Mouse (Mus musculus): Measurements from ENCODE around the gene Gm28043. TPM values are rescaled to one million over a fixed set of nuclear protein-coding genes. Genes with fewer than 3 reads are reported as not detected.
"Not testable (repeated sequence)": the region's sequence is repeated elsewhere in the genome, so short reads cannot be mapped to it uniquely, and the experiment has no call there.

Gene Gm28043
- polyA plus RNA-seq, 1 experiment from 2014 or later = 2.2 TPM

DNA sequence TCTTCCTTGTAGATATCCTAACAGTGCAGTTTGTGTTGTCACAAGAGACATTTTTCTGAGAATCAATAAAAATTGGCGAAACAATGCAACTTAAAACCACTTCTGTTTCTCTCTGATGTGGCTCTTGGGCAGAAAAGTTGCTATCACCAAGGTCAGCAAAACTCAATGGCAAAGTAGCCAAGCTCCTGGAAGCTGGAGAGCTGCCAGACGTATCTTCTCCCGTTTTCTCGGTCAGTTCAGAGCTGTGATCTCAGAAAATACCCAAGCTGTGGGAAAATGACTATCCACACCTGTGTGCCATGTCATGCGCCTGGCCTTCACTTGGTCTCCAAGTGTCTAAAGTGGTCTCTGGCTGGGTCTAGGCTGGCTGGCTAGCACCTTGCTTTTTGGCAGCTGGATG lies 91.2 kb downstream of the Gm28043 start:
- Histone ChIP-seq H3K4me3 (no peak overlapping the region), H3K9ac (no peak overlapping the region), H3K27me3 (replicated peaks) (no peaks in the 10 kb centered on the region), H3K9me3 (no peaks in the 10 kb centered on the region), H3K36me3 (replicated peaks) (0 out of 2 replicates have a peak, but pooled peaks cover 3% of the 10 kb centered on the region), H3K4me1 (peaks cover 59% of the 10 kb centered on the region), H3K4me2 (no peak overlapping the region), H3K27ac (no peak overlapping the region)
- no peak for ATAC-seq (replicated peaks)
- WGBS = 85% methylated on average over 5 of the region's 5 CpGs

GRCm38 (mm10) chr17:29706981-29707545 lies 92.4 kb downstream of the Gm28043 start:
- Histone ChIP-seq H3K4me1 (peaks cover 70% of the 10 kb centered on the region), H3K27me3 (replicated peaks) (no peaks in the 10 kb centered on the region), H3K4me3 (no peak overlapping the region), H3K9ac (no peak overlapping the region), H3K36me3 (replicated peaks) (0 out of 2 replicates have a peak, but pooled peaks cover 3% of the 10 kb centered on the region), H3K4me2 (no peak overlapping the region), H3K9me3 (no peaks in the 10 kb centered on the region), H3K27ac (peak overlapping the region; percentile 39)
- 39% methylated on average over 5 of the region's 5 CpGs for WGBS
- ATAC-seq (replicated peaks) = no peak

- Histone ChIP-seq H3K9me3 (no peaks in the 10 kb centered on the region), H3K27ac (no peak overlapping the region), H3K36me3 (replicated peaks) (0 out of 2 replicates have a peak, but pooled peaks cover 3% of the 10 kb centered on the region), H3K4me2 (no peak overlapping the region), H3K4me1 (peaks cover 65% of the 10 kb centered on the region), H3K9ac (no peak overlapping the region), H3K4me3 (no peak overlapping the region), H3K27me3 (replicated peaks) (no peaks in the 10 kb centered on the region)
- ATAC-seq (replicated peaks) = no peak
- 78% methylated on average over 5 of the region's 5 CpGs for WGBS
Observed at GRCm38 (mm10) chr17:29708783-29709182, 94.1 kb downstream of the Gm28043 start.

DNA sequence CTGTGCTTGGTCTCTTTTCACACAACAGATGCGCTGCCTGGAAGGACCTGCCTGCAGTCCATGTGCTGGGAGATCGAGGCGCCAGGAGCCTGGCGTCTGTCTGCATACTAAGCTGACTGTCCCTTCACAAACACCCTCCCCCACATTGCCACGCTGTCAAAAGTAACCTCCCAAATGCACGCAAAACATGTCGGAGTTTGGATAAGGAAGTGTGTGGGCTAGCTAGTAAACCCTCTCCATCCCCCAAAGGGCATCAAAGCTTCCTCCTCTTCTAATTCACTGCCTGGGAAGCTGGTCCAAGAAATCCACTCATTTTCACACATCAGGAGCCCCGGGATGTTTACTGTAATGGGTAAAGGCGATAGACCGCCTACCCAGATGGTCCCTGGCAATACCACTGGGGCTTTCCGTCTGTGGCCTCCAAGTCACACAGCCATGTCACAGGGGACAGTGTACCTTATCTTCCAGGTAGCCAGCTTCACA lies 95.9 kb downstream of the Gm28043 start:
- Histone ChIP-seq H3K27ac (peak overlapping the region; percentile 72), H3K4me1 (peaks cover 62% of the 10 kb centered on the region), H3K9ac (no peak overlapping the region), H3K36me3 (replicated peaks) (no peaks in the 10 kb centered on the region), H3K4me3 (no peak overlapping the region), H3K9me3 (no peaks in the 10 kb centered on the region), H3K4me2 (no peak overlapping the region), H3K27me3 (replicated peaks) (no peaks in the 10 kb centered on the region)
- 64% methylated on average over 11 of the region's 11 CpGs for WGBS
- ATAC-seq (replicated peaks) = no peak

GRCm38 (mm10) chr17:29711076-29711744 lies 96.5 kb downstream of the Gm28043 start:
- Histone ChIP-seq H3K36me3 (replicated peaks) (no peaks in the 10 kb centered on the region), H3K4me2 (no peak overlapping the region), H3K4me1 (peaks cover 67% of the 10 kb centered on the region), H3K4me3 (no peak overlapping the region), H3K27me3 (replicated peaks) (no peaks in the 10 kb centered on the region), H3K27ac (peak overlapping the region; percentile 72), H3K9ac (no peak overlapping the region), H3K9me3 (no peaks in the 10 kb centered on the region)
- WGBS = 55% methylated on average over 19 of the region's 19 CpGs
- ATAC-seq (replicated peaks) = no peak

GRCm38 (mm10) chr17:29711745-29712431 lies 97.2 kb downstream of the Gm28043 start:
- no peak overlapping the region for H3K4me2 ChIP-seq
- peak overlapping the region; percentile 39 for H3K27ac ChIP-seq
- H3K4me1 ChIP-seq = peaks cover 64% of the 10 kb centered on the region
- no peaks in the 10 kb centered on the region for H3K9me3 ChIP-seq
- H3K36me3 ChIP-seq (replicated peaks) = no peaks in the 10 kb centered on the region
- no peak for ATAC-seq (replicated peaks)
- no peak overlapping the region for H3K9ac ChIP-seq
- H3K27me3 ChIP-seq (replicated peaks) = no peaks in the 10 kb centered on the region
- no peak overlapping the region for H3K4me3 ChIP-seq
- 78% methylated on average over 8 of the region's 8 CpGs for WGBS

DNA sequence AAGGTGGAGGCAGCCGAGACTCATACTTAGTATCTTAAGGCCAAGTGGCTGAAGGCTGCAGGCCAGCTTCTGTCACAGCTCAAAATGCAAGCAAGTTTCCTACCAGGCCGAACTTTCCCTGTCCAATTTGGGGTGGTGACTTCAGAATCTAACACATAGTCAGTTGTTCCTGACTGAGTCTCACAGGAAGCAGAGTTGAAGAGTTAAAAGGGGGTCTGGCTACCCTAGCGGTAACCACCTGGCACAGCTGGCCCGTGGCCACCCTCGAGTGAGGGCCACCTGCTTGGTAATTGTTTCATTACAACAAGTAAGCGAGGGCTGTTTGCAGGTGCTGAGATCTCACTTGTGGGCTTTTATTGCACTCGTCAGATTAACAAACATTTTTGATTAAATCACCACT lies 97.9 kb downstream of the Gm28043 start:
- no peak overlapping the region for H3K27ac ChIP-seq
- no peak overlapping the region for H3K4me2 ChIP-seq
- no peaks in the 10 kb centered on the region for H3K27me3 ChIP-seq (replicated peaks)
- H3K4me1 ChIP-seq = peaks cover 62% of the 10 kb centered on the region
- no peak for ATAC-seq (replicated peaks)
- H3K36me3 ChIP-seq (replicated peaks) = no peaks in the 10 kb centered on the region
- H3K9ac ChIP-seq = no peak overlapping the region
- H3K4me3 ChIP-seq = no peak overlapping the region
- no peaks in the 10 kb centered on the region for H3K9me3 ChIP-seq
- 73% methylated on average over 7 of the region's 7 CpGs for WGBS

DNA sequence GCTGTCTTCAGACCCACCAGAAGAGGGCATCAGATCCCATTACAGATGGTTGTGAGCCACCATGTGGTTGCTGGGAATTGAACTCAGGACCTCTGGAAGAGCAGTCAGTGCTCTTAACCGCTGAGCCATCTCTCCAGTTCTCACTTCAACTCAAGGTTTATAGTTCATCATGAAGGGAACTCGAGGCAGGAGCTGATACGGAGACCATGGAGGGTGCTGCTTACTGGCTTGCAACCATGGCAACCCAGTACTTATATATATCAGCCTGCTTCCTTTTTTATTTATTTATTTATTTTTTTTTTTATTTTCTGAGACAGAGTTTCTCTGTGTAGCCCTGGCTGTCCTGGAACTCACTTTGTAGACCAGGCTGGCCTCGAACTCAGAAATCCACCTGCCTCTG lies 99.1 kb downstream of the Gm28043 start:
- not testable (repeated sequence) for H3K9me3 ChIP-seq; ATAC-seq (replicated peaks); H3K9ac ChIP-seq; H3K4me2 ChIP-seq; H3K27me3 ChIP-seq (replicated peaks); H3K36me3 ChIP-seq (replicated peaks); H3K27ac ChIP-seq; H3K4me3 ChIP-seq
- H3K4me1 ChIP-seq = peaks cover 50% of the 10 kb centered on the region
- 95% methylated on average over 4 of the region's 4 CpGs for WGBS

DNA sequence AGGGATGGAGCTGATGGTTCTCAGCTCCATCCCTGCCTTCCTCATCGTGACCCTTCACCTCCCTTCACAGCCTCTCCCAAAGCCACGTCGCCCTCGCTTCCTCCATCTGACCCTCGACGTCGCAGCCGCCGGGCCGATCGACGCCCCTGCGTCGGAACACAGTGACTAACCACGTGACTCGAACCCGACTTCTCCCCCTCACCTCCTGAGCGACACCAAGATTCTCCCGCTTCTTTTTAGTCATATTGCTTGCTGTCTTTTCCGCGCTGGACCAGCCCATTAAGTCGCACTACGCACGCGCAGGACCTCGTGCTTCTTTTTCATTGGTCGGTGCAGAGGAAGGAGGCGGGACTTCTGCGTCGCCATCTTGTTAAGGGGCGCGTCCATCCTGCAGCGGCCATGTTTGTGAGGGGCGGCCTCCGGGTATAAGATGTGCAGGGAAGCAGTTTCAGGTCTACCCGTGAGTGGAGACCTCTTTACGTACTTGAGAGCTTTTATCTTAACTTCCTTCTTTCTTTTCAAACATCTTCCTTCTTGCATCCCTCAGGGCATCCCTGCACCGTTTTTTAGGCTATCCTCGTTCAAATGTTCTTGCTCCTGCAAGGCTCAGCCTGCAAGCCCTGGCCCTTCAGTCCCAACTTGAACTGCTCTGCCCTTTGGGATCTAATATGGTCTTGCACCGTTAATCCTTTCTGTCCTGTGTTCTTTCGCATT lies 102.2 kb downstream of the Gm28043 start, which contains the start of gene Ccdc167:
TSS of gene Ccdc167 (minus strand) at position 313 of the 714 bp plus-strand sequence.
- peak; percentile 97 for ATAC-seq (replicated peaks)
- no peaks in the 10 kb centered on the region for H3K27me3 ChIP-seq (replicated peaks)
- WGBS = 5% methylated on average over 41 of the region's 41 CpGs

GRCm38 (mm10) chr17:29718660-29719059 lies 104.0 kb downstream of the Gm28043 start:
- H3K9me3 ChIP-seq = no peaks in the 10 kb centered on the region

More for the DNA sequence above, 102.2 kb downstream of the Gm28043 start, which contains the start of gene Ccdc167:
- no peaks in the 10 kb centered on the region for H3K9me3 ChIP-seq
- peak within 1 kb of the TSS; percentile 53 for H3K4me3 ChIP-seq
- peak within 1 kb of the TSS; percentile 74 for H3K27ac ChIP-seq
- H3K9ac ChIP-seq = peak within 1 kb of the TSS; percentile 52
- H3K4me2 ChIP-seq = peak within 1 kb of the TSS; percentile 77
- H3K4me1 ChIP-seq = peaks cover 19% of the 10 kb centered on the region
- no peaks in the 10 kb centered on the region for H3K36me3 ChIP-seq (replicated peaks)

DNA sequence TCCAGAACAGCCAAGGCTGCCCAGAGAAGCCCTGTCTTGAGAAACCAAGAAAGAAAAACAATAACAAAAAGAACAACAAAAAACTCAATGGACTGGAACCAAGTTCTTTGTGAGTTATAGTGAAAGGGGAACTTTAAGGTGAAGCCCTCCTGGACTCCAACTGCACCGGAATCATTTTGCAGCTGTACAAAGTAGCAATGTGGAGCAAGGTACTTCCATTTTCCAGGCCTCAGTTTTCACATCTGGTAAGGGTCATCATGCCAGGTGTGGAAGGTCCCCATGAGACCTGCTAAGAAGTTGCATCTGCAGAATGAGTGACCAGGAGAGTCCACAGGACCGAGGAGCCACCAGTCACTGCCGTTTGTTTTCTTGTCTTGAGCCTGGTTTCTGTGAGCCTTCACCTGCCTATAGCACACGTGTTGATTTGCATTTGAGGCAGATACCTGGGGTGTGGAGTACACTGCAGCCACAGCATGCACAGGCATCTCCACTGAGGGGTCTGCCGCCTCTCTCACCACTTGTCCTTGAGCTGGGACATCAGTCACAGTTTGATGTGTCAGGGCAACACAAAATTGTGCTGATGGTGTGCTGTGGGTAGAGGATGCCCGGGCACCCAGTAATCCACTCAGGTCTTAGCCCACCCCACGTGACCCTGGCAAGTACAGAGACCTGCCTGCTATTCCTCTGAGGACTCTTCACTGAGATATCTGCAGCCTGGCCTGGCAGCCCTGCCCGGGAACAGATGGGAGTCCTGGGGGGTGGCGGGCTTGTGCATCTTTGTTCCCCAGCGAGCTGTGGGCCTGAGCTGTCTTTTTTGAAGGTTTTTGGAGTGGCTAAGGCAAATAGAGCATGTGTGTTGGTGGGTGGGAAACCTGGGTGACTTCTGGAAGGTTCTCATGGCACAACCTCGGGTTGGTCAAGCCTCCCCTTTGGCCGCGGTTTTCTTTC lies 105.2 kb downstream of the Gm28043 start:
- no peaks in the 10 kb centered on the region for H3K27me3 ChIP-seq (replicated peaks)
- peaks cover 17% of the 10 kb centered on the region for H3K4me1 ChIP-seq
- H3K4me2 ChIP-seq = no peak overlapping the region
- WGBS = 72% methylated on average over 13 of the region's 13 CpGs
- H3K36me3 ChIP-seq (replicated peaks) = no peaks in the 10 kb centered on the region
- H3K9ac ChIP-seq = no peak overlapping the region
- no peaks in the 10 kb centered on the region for H3K9me3 ChIP-seq
- H3K27ac ChIP-seq = no peak overlapping the region
- no peak for ATAC-seq (replicated peaks)
- H3K4me3 ChIP-seq = no peak overlapping the region

More at GRCm38 (mm10) chr17:29718660-29719059, 104.0 kb downstream of the Gm28043 start:
- Histone ChIP-seq H3K27ac (no peak overlapping the region), H3K4me2 (no peak overlapping the region), H3K27me3 (replicated peaks) (no peaks in the 10 kb centered on the region), H3K9ac (no peak overlapping the region), H3K36me3 (replicated peaks) (no peaks in the 10 kb centered on the region), H3K4me3 (no peak overlapping the region), H3K4me1 (peaks cover 14% of the 10 kb centered on the region)
- WGBS = 88% methylated on average over 8 of the region's 8 CpGs
- no peak for ATAC-seq (replicated peaks)

All from midbrain, embryonic 15.5 days (tissue).